Mouse (Mus musculus): ENCODE data around the gene Fkrp. TPM values are rescaled to one million over a fixed set of nuclear protein-coding genes. Genes with fewer than 3 reads are reported as not detected.

The Fkrp gene
- polyA plus RNA-seq, 1 experiment from 2014 or later, result 21.4 TPM

GRCm38 (mm10) chr7:16845072-16845819, 28.7 kb upstream of the Fkrp start:
- 30% methylated on average over 14 of the region's 14 CpGs for WGBS
- peak overlapping the region; percentile 94 for H3K4me2 ChIP-seq (ENCODE audit: low read depth, low read length)
- H3K4me3 ChIP-seq (replicated peaks; ENCODE audit: low read length), result peak overlapping the region; percentile 61
- peak overlapping the region; percentile 88 for H3K27ac ChIP-seq (ENCODE audit: low read length)
- no peaks in the 10 kb centered on the region for H3K27me3 ChIP-seq (ENCODE audit: control insufficient read depth, insufficient read depth, low read length)
- H3K9me3 ChIP-seq (replicated peaks; ENCODE audit: control insufficient read depth, low read length), result no peaks in the 10 kb centered on the region
- H3K9ac ChIP-seq (ENCODE audit: low read length), result peak overlapping the region; percentile 86
- peaks cover 30% of the 10 kb centered on the region for H3K4me1 ChIP-seq (ENCODE audit: control insufficient read depth, insufficient read depth, low read length)
- 0 out of 2 replicates have a peak, but pooled peaks have one; percentile 9 for ATAC-seq (ENCODE audit: insufficient read depth, low FRiP score)
- H3K36me3 ChIP-seq (ENCODE audit: control insufficient read depth, insufficient read depth, low read length), result peaks cover 15% of the 10 kb centered on the region

DNA sequence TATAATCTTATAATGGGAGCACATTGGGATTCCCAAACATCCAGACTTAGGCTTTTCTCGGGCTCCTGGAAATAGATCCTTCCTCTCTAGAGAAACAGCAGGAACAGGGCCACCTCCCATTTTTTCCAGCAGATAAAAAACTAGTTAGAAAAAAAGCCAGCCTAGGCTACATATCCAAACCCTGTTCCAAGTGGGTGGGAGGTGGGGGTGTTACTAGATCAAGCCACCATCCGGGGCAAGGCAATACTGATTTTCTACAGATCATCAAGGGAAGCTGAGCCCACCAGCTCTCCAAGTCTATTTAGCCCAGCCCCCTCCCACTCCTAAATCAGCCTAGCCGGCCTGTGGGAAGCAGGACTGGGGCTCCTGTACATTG, 28.2 kb upstream of the Fkrp start:
- 48% methylated on average over 3 of the region's 3 CpGs for WGBS
- Histone ChIP-seq H3K4me3 (replicated peaks; ENCODE audit: low read length) (peak overlapping the region; percentile 61), H3K4me1 (ENCODE audit: control insufficient read depth, insufficient read depth, low read length) (peaks cover 30% of the 10 kb centered on the region), H3K4me2 (ENCODE audit: low read depth, low read length) (peak overlapping the region; percentile 94), H3K9me3 (replicated peaks; ENCODE audit: control insufficient read depth, low read length) (no peaks in the 10 kb centered on the region), H3K9ac (ENCODE audit: low read length) (peak overlapping the region; percentile 86), H3K27me3 (ENCODE audit: control insufficient read depth, insufficient read depth, low read length) (no peaks in the 10 kb centered on the region), H3K36me3 (ENCODE audit: control insufficient read depth, insufficient read depth, low read length) (peaks cover 13% of the 10 kb centered on the region), H3K27ac (ENCODE audit: low read length) (peak overlapping the region; percentile 88)
- ATAC-seq (ENCODE audit: insufficient read depth, low FRiP score), result no peak

DNA sequence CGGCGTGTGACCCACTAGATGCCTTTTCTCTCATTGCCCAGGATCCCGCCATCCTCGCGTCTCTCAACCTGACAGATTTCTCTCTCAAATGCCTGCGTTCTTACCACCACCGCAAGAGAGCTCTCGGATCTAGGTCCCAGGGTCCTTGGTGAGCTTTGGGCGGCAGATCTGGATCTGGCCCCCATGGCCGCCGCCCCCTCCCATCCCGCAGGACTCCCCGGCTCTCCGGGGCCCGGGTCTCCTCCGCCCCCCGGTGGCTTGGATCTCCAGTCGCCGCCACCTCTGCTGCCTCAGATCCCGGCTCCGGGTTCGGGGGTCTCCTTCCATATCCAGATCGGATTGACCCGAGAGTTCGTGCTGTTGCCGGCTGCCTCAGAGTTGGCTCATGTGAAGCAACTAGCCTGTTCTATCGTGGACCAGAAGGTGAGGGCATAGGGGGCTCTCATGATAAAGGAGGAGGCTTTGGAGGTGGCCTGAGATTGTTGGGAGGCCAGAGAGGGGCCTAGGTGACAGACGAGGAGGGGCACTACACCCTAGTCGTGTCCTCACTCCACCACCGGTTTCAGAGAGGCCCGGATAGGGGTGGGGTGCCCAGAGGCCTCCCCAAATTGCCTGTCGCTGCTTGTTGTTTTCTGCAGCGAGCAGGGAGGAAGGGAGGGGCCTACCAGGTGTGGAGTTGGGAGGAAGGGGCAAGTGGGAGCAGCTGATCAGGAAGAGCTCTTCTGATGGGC, 27.1 kb upstream of the Fkrp start:
- Histone ChIP-seq H3K4me2 (ENCODE audit: low read depth, low read length) (peak overlapping the region; percentile 94), H3K27me3 (ENCODE audit: control insufficient read depth, insufficient read depth, low read length) (no peaks in the 10 kb centered on the region), H3K9ac (ENCODE audit: low read length) (peak overlapping the region; percentile 86), H3K27ac (ENCODE audit: low read length) (peak overlapping the region; percentile 88), H3K4me1 (ENCODE audit: control insufficient read depth, insufficient read depth, low read length) (peaks cover 30% of the 10 kb centered on the region), H3K4me3 (replicated peaks; ENCODE audit: low read length) (peak overlapping the region; percentile 61), H3K9me3 (replicated peaks; ENCODE audit: control insufficient read depth, low read length) (no peaks in the 10 kb centered on the region), H3K36me3 (ENCODE audit: control insufficient read depth, insufficient read depth, low read length) (peaks cover 6% of the 10 kb centered on the region)
- ATAC-seq (ENCODE audit: insufficient read depth, low FRiP score), result no peak; the same call in 1 of the 2 replicates
- WGBS, result 2% methylated on average over 33 of the region's 33 CpGs

GRCm38 (mm10) chr7:16842645-16843063, 26.1 kb upstream of the Fkrp start, which contains the start of gene Prkd2:
Prkd2 (plus strand) TSS chr7:16842902.
- peaks cover 13% of the 10 kb centered on the region for H3K36me3 ChIP-seq (ENCODE audit: control insufficient read depth, insufficient read depth, low read length)
- H3K9ac ChIP-seq (ENCODE audit: low read length), result peak within 1 kb of the TSS; percentile 86
- no peaks in the 10 kb centered on the region for H3K9me3 ChIP-seq (replicated peaks; ENCODE audit: control insufficient read depth, low read length)
- peak within 1 kb of the TSS; percentile 88 for H3K27ac ChIP-seq (ENCODE audit: low read length)
- 0% methylated on average over 32 of the region's 32 CpGs for WGBS
- ATAC-seq (ENCODE audit: insufficient read depth, low FRiP score), result peak; percentile 84
- H3K27me3 ChIP-seq (ENCODE audit: control insufficient read depth, insufficient read depth, low read length), result no peaks in the 10 kb centered on the region
- H3K4me3 ChIP-seq (replicated peaks; ENCODE audit: low read length), result peak within 1 kb of the TSS; percentile 61
- H3K4me1 ChIP-seq (ENCODE audit: control insufficient read depth, insufficient read depth, low read length), result peaks cover 30% of the 10 kb centered on the region
- peak within 1 kb of the TSS; percentile 94 for H3K4me2 ChIP-seq (ENCODE audit: low read depth, low read length)

DNA sequence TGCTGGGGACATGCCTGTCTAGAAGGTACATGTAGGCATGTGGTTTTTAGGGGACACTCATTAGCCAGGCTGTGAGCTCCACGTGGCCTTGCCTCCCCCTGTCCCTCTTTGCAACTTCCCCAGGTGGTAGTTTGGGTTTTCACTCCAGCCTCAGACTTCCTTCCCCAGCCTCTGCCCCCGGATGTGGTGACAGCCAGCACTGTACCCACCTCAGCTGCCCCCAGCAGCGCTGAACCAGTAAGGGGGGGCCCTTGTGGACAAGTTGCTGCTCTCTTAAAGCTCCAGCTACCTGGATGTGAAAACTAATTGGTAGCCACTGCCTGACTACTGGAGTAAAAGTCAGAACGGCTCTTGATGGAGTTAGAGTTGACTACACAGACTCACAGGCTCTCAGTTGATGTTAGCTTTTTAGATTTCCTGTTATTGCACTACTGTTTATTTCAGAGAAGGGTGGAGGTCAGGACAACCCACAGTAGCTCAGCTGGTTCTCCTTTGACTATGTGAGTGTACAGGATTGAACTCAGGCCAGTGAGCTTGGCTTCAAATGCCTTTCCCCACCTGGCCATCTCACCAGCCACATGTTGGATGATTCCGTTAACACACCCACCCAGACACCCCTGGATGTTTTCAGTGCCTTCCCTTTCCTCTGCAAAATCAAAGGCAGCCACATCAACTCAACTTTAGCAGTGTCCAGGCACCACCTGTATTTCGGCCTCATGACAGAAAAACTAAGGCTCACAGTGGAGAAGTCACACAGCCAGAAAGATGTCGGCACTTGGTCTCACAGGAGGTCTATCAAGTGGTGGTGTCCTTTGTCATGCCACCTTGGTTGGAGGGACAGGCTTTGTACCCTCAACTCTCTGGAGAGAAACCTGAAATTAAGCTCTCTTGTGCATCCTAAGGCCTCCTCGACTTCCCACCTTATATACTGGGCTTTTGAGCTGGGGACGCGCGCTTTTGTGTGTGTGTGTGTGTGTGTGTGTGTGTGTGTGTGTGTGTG, 25.3 kb upstream of the Fkrp start:
- H3K27ac ChIP-seq (ENCODE audit: low read length), result peak overlapping the region; percentile 88
- peaks cover 20% of the 10 kb centered on the region for H3K36me3 ChIP-seq (ENCODE audit: control insufficient read depth, insufficient read depth, low read length)
- peak overlapping the region; percentile 61; the same call in 1 of the 2 replicates for H3K4me3 ChIP-seq (replicated peaks; ENCODE audit: low read length)
- H3K4me1 ChIP-seq (ENCODE audit: control insufficient read depth, insufficient read depth, low read length), result peaks cover 30% of the 10 kb centered on the region
- no peaks in the 10 kb centered on the region for H3K27me3 ChIP-seq (ENCODE audit: control insufficient read depth, insufficient read depth, low read length)
- H3K4me2 ChIP-seq (ENCODE audit: low read depth, low read length), result peak overlapping the region; percentile 94
- no peaks in the 10 kb centered on the region for H3K9me3 ChIP-seq (replicated peaks; ENCODE audit: control insufficient read depth, low read length)
- ATAC-seq (ENCODE audit: insufficient read depth, low FRiP score), result no peak
- peak overlapping the region; percentile 86 for H3K9ac ChIP-seq (ENCODE audit: low read length)
- WGBS, result 35% methylated on average over 11 of the region's 11 CpGs

DNA sequence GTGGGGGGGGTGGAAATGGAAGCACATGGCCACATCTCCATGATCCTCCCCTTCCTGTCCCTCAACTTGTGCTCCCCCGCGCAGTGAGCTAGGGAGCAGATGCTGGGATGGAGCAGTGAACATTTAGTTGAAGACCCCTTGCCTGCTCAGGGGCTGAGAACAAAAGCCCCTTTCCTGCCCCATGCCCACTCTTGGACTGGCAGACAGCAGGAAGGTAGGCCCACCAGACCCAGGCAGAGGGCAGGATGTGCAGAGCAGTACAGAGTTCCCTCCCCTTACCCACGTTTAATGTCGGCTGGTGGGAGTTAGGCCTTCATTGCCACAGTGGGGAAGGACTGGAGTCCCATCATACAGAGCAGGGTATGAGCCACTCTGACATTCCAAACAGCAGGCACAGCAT, 24.5 kb upstream of the Fkrp start:
- ATAC-seq (ENCODE audit: insufficient read depth, low FRiP score), result no peak
- no peak overlapping the region for H3K9ac ChIP-seq (ENCODE audit: low read length)
- H3K36me3 ChIP-seq (ENCODE audit: control insufficient read depth, insufficient read depth, low read length), result peaks cover 22% of the 10 kb centered on the region
- no peaks in the 10 kb centered on the region for H3K27me3 ChIP-seq (ENCODE audit: control insufficient read depth, insufficient read depth, low read length)
- no peaks in the 10 kb centered on the region for H3K9me3 ChIP-seq (replicated peaks; ENCODE audit: control insufficient read depth, low read length)
- peak overlapping the region; percentile 88; the same call in 1 of the 2 replicates for H3K27ac ChIP-seq (ENCODE audit: low read length)
- peaks cover 30% of the 10 kb centered on the region for H3K4me1 ChIP-seq (ENCODE audit: control insufficient read depth, insufficient read depth, low read length)
- 68% methylated on average over 4 of the region's 4 CpGs for WGBS
- H3K4me3 ChIP-seq (replicated peaks; ENCODE audit: low read length), result no peak overlapping the region
- no peak overlapping the region for H3K4me2 ChIP-seq (ENCODE audit: low read depth, low read length)

GRCm38 (mm10) chr7:16840109-16840491, 23.6 kb upstream of the Fkrp start:
- no peak overlapping the region for H3K4me3 ChIP-seq (replicated peaks; ENCODE audit: low read length)
- 83% methylated on average over 2 of the region's 2 CpGs for WGBS
- no peak for ATAC-seq (ENCODE audit: insufficient read depth, low FRiP score)
- H3K9me3 ChIP-seq (replicated peaks; ENCODE audit: control insufficient read depth, low read length), result no peaks in the 10 kb centered on the region
- no peak overlapping the region for H3K27ac ChIP-seq (ENCODE audit: low read length)
- no peak overlapping the region for H3K4me2 ChIP-seq (ENCODE audit: low read depth, low read length)
- H3K9ac ChIP-seq (ENCODE audit: low read length), result no peak overlapping the region
- peaks cover 22% of the 10 kb centered on the region for H3K36me3 ChIP-seq (ENCODE audit: control insufficient read depth, insufficient read depth, low read length)
- H3K4me1 ChIP-seq (ENCODE audit: control insufficient read depth, insufficient read depth, low read length), result peaks cover 21% of the 10 kb centered on the region
- no peaks in the 10 kb centered on the region for H3K27me3 ChIP-seq (ENCODE audit: control insufficient read depth, insufficient read depth, low read length)

GRCm38 (mm10) chr7:16839427-16840108, 23.0 kb upstream of the Fkrp start:
- peaks cover 25% of the 10 kb centered on the region for H3K36me3 ChIP-seq (ENCODE audit: control insufficient read depth, insufficient read depth, low read length)
- H3K4me2 ChIP-seq (ENCODE audit: low read depth, low read length), result no peak overlapping the region
- no peak overlapping the region for H3K27ac ChIP-seq (ENCODE audit: low read length)
- H3K9ac ChIP-seq (ENCODE audit: low read length), result no peak overlapping the region
- no peak for ATAC-seq (ENCODE audit: insufficient read depth, low FRiP score)
- H3K4me1 ChIP-seq (ENCODE audit: control insufficient read depth, insufficient read depth, low read length), result peaks cover 17% of the 10 kb centered on the region
- H3K4me3 ChIP-seq (replicated peaks; ENCODE audit: low read length), result no peak overlapping the region
- WGBS, result 91% methylated on average over 12 of the region's 12 CpGs
- no peaks in the 10 kb centered on the region for H3K27me3 ChIP-seq (ENCODE audit: control insufficient read depth, insufficient read depth, low read length)
- H3K9me3 ChIP-seq (replicated peaks; ENCODE audit: control insufficient read depth, low read length), result no peaks in the 10 kb centered on the region
